8 mouse cellular contexts compared by ENCODE assay signal in genomic region chr8:83593325-83594166, GRCm38 (mm10). TPM values are rescaled to one million over a fixed set of nuclear protein-coding genes. Genes with fewer than 3 reads are reported as not detected.
A peak's percentile ranks its signal among the peaks of the same experiment; 100 is the strongest.
DNase-seq lines count a peak whose midpoint lies in the region; ATAC-seq and TF ChIP-seq lines count a peak whose summit lies in the region.

No protein-coding gene starts in this region.

- TF ChIP-seq POLR2A in bone marrow, adult 2 months (IDR thresholded peaks at IDR 0.05; ENCODE audit: borderline replicate concordance, control insufficient read depth, low read depth, low read length), result no peak

- H3K27ac ChIP-seq in left cerebral cortex, adult 2 months, result peak overlapping the region; percentile 83
- H3K27ac ChIP-seq in bone marrow, adult 2 months (ENCODE audit: control insufficient read depth, insufficient read depth, low read depth, low read length, poor library complexity), result peak overlapping the region; percentile 82
- peak overlapping the region; percentile 95 for H3K27ac ChIP-seq in hindbrain, embryonic 12.5 days
- H3K27ac ChIP-seq in midbrain, embryonic 11.5 days (ENCODE audit: low read depth, low read length), result peak overlapping the region; percentile 67

- peak overlapping the region; percentile 84 for H3K4me2 ChIP-seq in hindbrain, embryonic 12.5 days (replicated peaks)
- H3K4me2 ChIP-seq in midbrain, embryonic 11.5 days, result peak overlapping the region; percentile 88

- H3K36me3 ChIP-seq in hindbrain, embryonic 12.5 days, result 0 out of 2 replicates have a peak, but pooled peaks cover 11% of the 10 kb centered on the region
- H3K36me3 ChIP-seq in midbrain, embryonic 11.5 days (ENCODE audit: control insufficient read depth, insufficient read depth, low read length), result no peaks in the 10 kb centered on the region

- DNase-seq in left cerebral cortex, adult 2 months (ENCODE audit: extremely low spot score in 1 of 2, low spot score in 2 of 2), result no peak
- no peak for DNase-seq in left cerebral cortex, postnatal 36 days (ENCODE audit: low spot score in 2 of 2)
- peak; percentile 91 for DNase-seq in midbrain, embryonic 11.5 days (ENCODE audit: low spot score, missing footprints)
- no peak for DNase-seq in gastrocnemius, postnatal 4 days (ENCODE audit: low spot score in 2 of 2)
- DNase-seq in adrenal gland, adult 8-10 months, result no peak
- DNase-seq in layer of hippocampus, adult 9-10 months (ENCODE audit: low spot score), result no peak

- no peaks in the 10 kb centered on the region for H3K9me3 ChIP-seq in hindbrain, embryonic 12.5 days (replicated peaks)
- no peaks in the 10 kb centered on the region for H3K9me3 ChIP-seq in midbrain, embryonic 11.5 days (ENCODE audit: control insufficient read depth, low read length)

- no peaks in the 10 kb centered on the region; the same call in 1 of the 2 replicates for H3K4me1 ChIP-seq in bone marrow, adult 2 months (ENCODE audit: control insufficient read depth, insufficient read depth, low read length)
- H3K4me1 ChIP-seq in hindbrain, embryonic 12.5 days, result peaks cover 41% of the 10 kb centered on the region
- H3K4me1 ChIP-seq in midbrain, embryonic 11.5 days (ENCODE audit: control insufficient read depth, insufficient read depth, low read length), result peaks cover 18% of the 10 kb centered on the region

- H3K4me3 ChIP-seq in left cerebral cortex, adult 2 months, result peak overlapping the region; percentile 79
- H3K4me3 ChIP-seq in bone marrow, adult 2 months (replicated peaks; ENCODE audit: control insufficient read depth, low read depth, low read length), result peak overlapping the region; percentile 88
- peak overlapping the region; percentile 80 for H3K4me3 ChIP-seq in hindbrain, embryonic 12.5 days
- peak overlapping the region; percentile 89 for H3K4me3 ChIP-seq in midbrain, embryonic 11.5 days (ENCODE audit: low read depth, low read length)

- ATAC-seq in hindbrain, embryonic 12.5 days (ENCODE audit: low FRiP score), result no peak
- ATAC-seq in midbrain, embryonic 11.5 days (ENCODE audit: low FRiP score), result no peak

- H3K9ac ChIP-seq in hindbrain, embryonic 12.5 days, result peak overlapping the region; percentile 88
- H3K9ac ChIP-seq in midbrain, embryonic 11.5 days (ENCODE audit: low read length), result peak overlapping the region; percentile 92

- H3K27me3 ChIP-seq in hindbrain, embryonic 12.5 days, result no peaks in the 10 kb centered on the region
- no peaks in the 10 kb centered on the region for H3K27me3 ChIP-seq in midbrain, embryonic 11.5 days (ENCODE audit: control insufficient read depth, insufficient read depth, low read length)

- TF ChIP-seq CTCF in left cerebral cortex, adult 2 months (IDR thresholded peaks at IDR 0.05), result no peak
- no peak for TF ChIP-seq CTCF in bone marrow, adult 2 months (IDR thresholded peaks at IDR 0.05; ENCODE audit: control insufficient read depth, insufficient read depth, low read length)

- intact Hi-C loops in left cerebral cortex, adult 2 months (cut with DNase I), result no loop called here
- intact Hi-C loops in left cerebral cortex, postnatal 36 days (cut with DNase I), result no loop called here

- 1% methylated on average over 22 of the region's 22 CpGs for WGBS in bone marrow, adult 2 months
- 4% methylated on average over 22 of the region's 22 CpGs for WGBS in hindbrain, embryonic 12.5 days
- 7% methylated on average over 22 of the region's 22 CpGs for WGBS in midbrain, embryonic 11.5 days

RNA-seq across cellular contexts. Expression of gene Tecr, which starts 14.2 kb away (rescaled TPM):
- 100 to 1,000 TPM; 572 to 605 TPM for total RNA-seq in left cerebral cortex, adult 2 months (2021)
- 100 to 1,000 TPM; 564 to 620 TPM for total RNA-seq in left cerebral cortex, postnatal 36 days (2021)
- 136 and 233 TPM in 2 replicates for polyA plus RNA-seq in bone marrow, adult 2 months (2011; ENCODE audit: insufficient read depth, insufficient read length, low replicate concordance, missing spikeins)
- 646 and 653 TPM in 2 replicates for polyA plus RNA-seq in hindbrain, embryonic 12.5 days (2016; fragmentation: Nextera tagmentation; extraction: Ambion mirVana)
- 680 and 686 TPM in 2 replicates for polyA plus RNA-seq in midbrain, embryonic 11.5 days (2014; fragmentation: Nextera tagmentation; extraction: Ambion mirVana)
- total RNA-seq in gastrocnemius, postnatal 4 days (2021), result 100 to 1,000 TPM; 276 to 303 TPM
- total RNA-seq in adrenal gland, adult 8-10 months (2022), result 100 to 1,000 TPM; 432 to 499 (median 449) TPM

RNA-seq across cellular contexts. Expression of gene Dnajb1, which starts 14.4 kb away (rescaled TPM):
- 10 to 100 TPM; 50.1 to 71.0 TPM for total RNA-seq in left cerebral cortex, adult 2 months (2021)
- 10 to 100 TPM; 49.4 to 54.2 TPM for total RNA-seq in left cerebral cortex, postnatal 36 days (2021)
- polyA plus RNA-seq in bone marrow, adult 2 months (2011; ENCODE audit: insufficient read depth, insufficient read length, low replicate concordance, missing spikeins), result 23.8 and 23.9 TPM in 2 replicates
- polyA plus RNA-seq in hindbrain, embryonic 12.5 days (2016; fragmentation: Nextera tagmentation; extraction: Ambion mirVana), result 57.1 and 62.8 TPM in 2 replicates
- polyA plus RNA-seq in midbrain, embryonic 11.5 days (2014; fragmentation: Nextera tagmentation; extraction: Ambion mirVana), result 61.1 and 71.3 TPM in 2 replicates
- 10 to 100 TPM; 17.7 to 20.6 TPM for total RNA-seq in gastrocnemius, postnatal 4 days (2021)
- total RNA-seq in adrenal gland, adult 8-10 months (2022), result 10 to 100 TPM; 25.6 to 40.4 (median 25.8) TPM

RNA-seq across cellular contexts. Expression of gene Ndufb7, which starts 27.1 kb away (rescaled TPM):
- total RNA-seq in left cerebral cortex, adult 2 months (2021), result 100 to 1,000 TPM; 144 to 147 TPM
- total RNA-seq in left cerebral cortex, postnatal 36 days (2021), result 100 to 1,000 TPM; 134 to 156 TPM
- 240 and 480 TPM in 2 replicates for polyA plus RNA-seq in bone marrow, adult 2 months (2011; ENCODE audit: insufficient read depth, insufficient read length, low replicate concordance, missing spikeins)
- polyA plus RNA-seq in hindbrain, embryonic 12.5 days (2016; fragmentation: Nextera tagmentation; extraction: Ambion mirVana), result 307 and 342 TPM in 2 replicates
- polyA plus RNA-seq in midbrain, embryonic 11.5 days (2014; fragmentation: Nextera tagmentation; extraction: Ambion mirVana), result 351 and 359 TPM in 2 replicates
- 100 to 1,000 TPM; 366 to 378 TPM for total RNA-seq in gastrocnemius, postnatal 4 days (2021)
- 100 to 1,000 TPM; 160 to 240 (median 171) TPM for total RNA-seq in adrenal gland, adult 8-10 months (2022)

RNA-seq across cellular contexts. Expression of gene Olfr370, which starts 58.0 kb away (rescaled TPM):
- total RNA-seq in left cerebral cortex, adult 2 months (2021), result not detected
- not detected for total RNA-seq in left cerebral cortex, postnatal 36 days (2021)
- polyA plus RNA-seq in bone marrow, adult 2 months (2011; ENCODE audit: insufficient read depth, insufficient read length, low replicate concordance, missing spikeins), result not detected in 2 replicates
- polyA plus RNA-seq in hindbrain, embryonic 12.5 days (2016; fragmentation: Nextera tagmentation; extraction: Ambion mirVana), result 0.09 and 0.10 TPM in 2 replicates
- not detected in 2 replicates for polyA plus RNA-seq in midbrain, embryonic 11.5 days (2014; fragmentation: Nextera tagmentation; extraction: Ambion mirVana)
- not detected for total RNA-seq in gastrocnemius, postnatal 4 days (2021)
- total RNA-seq in adrenal gland, adult 8-10 months (2022), result not detected

RNA-seq across cellular contexts. Expression of gene Gipc1, which starts 58.9 kb away (rescaled TPM):
- 10 to 100 TPM; 84.6 to 88.2 TPM for total RNA-seq in left cerebral cortex, adult 2 months (2021)
- total RNA-seq in left cerebral cortex, postnatal 36 days (2021), result 100 to 1,000 TPM in 1 of 2 experiments, 10 to 100 TPM in 1; 89.8 to 105 TPM
- polyA plus RNA-seq in bone marrow, adult 2 months (2011; ENCODE audit: insufficient read depth, insufficient read length, low replicate concordance, missing spikeins), result 14.8 and 17.3 TPM in 2 replicates
- 188 and 193 TPM in 2 replicates for polyA plus RNA-seq in hindbrain, embryonic 12.5 days (2016; fragmentation: Nextera tagmentation; extraction: Ambion mirVana)
- polyA plus RNA-seq in midbrain, embryonic 11.5 days (2014; fragmentation: Nextera tagmentation; extraction: Ambion mirVana), result 184 TPM in 2 replicates
- total RNA-seq in gastrocnemius, postnatal 4 days (2021), result 10 to 100 TPM; 42.5 to 51.7 TPM
- 10 to 100 TPM; 35.1 to 48.0 (median 40.1) TPM for total RNA-seq in adrenal gland, adult 8-10 months (2022)
